Mouse (Mus musculus): Measurements from ENCODE around the gene Lnx1. TPM values are rescaled to one million over a fixed set of nuclear protein-coding genes. Genes with fewer than 3 reads are reported as not detected.

Lnx1 gene
- total RNA-seq (2023) = not detected

DNA sequence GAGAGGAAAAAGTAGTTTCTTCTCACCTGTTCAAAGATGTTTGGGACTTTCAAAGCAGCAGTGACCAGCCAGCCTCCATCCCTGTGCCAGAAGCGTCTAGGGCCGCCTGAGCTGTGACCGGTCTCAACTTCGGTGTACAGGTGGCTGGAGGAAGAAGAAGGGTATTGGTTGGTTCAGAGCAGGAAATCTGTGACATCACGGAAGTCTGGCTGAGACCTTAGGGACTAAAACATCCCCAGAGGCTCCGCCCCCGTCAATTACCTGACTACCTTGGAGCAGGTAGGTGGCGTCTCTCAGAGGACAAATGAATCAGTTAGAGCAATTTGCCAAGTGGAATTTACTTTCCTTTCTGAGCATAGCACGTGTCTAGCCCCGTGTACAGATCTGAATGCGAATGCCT, at the start of gene Lnx1:
Gene Lnx1 (minus strand): TSS at position 147 of the 400 bp plus-strand sequence.

Other genes with a start within 250 kb of the Lnx1 start
- 10 to 100 TPM; 11.4 to 12.7 TPM for gene Scfd2, start 171.2 kb downstream of the Lnx1 start, total RNA-seq (2023)
- 10 to 100 TPM; 56.2 to 61.6 TPM for gene Fip1l1, start 167.5 kb downstream of the Lnx1 start, total RNA-seq (2023)

Data from neutrophil, adult 59 days (primary cell).